Mouse (Mus musculus): ENCODE results near the gene Pcdh15.

DNA sequence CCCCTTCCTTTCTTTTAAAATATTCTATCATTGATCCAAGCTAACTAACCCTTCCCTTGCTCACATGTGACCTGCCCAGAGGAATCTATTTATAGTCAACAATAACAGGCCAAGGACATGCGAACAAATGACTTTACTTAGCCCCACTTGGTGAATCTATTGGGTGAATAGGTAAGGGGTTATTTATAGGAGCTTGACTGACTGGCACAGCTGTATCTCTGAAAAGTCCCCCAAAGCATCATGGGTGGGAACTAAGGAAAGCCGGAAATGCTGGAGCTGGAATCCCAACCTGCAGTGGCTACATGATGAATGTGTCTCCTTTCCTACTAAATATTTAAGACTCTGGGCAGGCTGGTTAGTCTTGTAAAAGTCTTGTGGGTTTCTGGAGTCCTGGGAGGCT is 1121.3 kb downstream of the Pcdh15 start:
- TF ChIP-seq POLR2A (IDR thresholded peaks at IDR 0.05; ENCODE audit: control insufficient read depth, low read depth, low read length): no peak
- no peak for TF ChIP-seq CTCF (IDR thresholded peaks at IDR 0.05; ENCODE audit: control insufficient read depth, insufficient read depth, insufficient replicate concordance, low read depth, low read length)

All from testis, adult 2 months (tissue).